Mouse (Mus musculus) adrenal gland (tissue): ENCODE measurements at regions not wholly inside any gene's neighbourhood (a gene's known extent, or its start where the extent isn't known, plus 50 kb on each side); places are given as distances from the start of the nearest gene placed in this dataset.
"Not testable (repeated sequence)": the region's sequence is repeated elsewhere in the genome, so short reads cannot be mapped to it uniquely, and the experiment has no call there.

Source experiments
- intact Hi-C: fragments of 180-260 bp; cut with DNase I; formaldehyde crosslinking; loops from one replicate; pipeline ENCODE4 v1.15.1; 2025

DNA sequence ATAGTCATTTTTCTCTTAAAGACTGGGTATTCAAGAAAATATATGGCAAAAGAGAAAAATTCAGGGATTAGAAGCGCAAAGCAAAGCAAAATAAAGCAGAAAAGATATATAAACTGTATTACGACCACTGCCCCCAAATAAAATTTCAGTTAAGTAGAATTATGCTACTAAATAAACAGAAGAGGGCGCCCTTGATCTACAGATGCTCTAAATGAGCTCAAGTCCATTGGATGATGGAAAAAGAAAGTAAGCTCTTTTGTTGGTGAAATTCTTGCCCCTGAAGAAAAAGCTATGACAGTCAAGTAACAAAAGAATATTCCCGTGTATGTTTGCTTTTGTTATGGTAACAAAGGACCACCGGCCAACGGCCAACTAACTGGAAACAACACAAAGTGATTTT lies 165.5 kb upstream of the Stk26 start:
- intact Hi-C loops = loop anchor here (5.0 to 10.0 kb wide), 3 partner anchors 212 to 699 kb away; no protein-coding TSS in a partner anchor

DNA sequence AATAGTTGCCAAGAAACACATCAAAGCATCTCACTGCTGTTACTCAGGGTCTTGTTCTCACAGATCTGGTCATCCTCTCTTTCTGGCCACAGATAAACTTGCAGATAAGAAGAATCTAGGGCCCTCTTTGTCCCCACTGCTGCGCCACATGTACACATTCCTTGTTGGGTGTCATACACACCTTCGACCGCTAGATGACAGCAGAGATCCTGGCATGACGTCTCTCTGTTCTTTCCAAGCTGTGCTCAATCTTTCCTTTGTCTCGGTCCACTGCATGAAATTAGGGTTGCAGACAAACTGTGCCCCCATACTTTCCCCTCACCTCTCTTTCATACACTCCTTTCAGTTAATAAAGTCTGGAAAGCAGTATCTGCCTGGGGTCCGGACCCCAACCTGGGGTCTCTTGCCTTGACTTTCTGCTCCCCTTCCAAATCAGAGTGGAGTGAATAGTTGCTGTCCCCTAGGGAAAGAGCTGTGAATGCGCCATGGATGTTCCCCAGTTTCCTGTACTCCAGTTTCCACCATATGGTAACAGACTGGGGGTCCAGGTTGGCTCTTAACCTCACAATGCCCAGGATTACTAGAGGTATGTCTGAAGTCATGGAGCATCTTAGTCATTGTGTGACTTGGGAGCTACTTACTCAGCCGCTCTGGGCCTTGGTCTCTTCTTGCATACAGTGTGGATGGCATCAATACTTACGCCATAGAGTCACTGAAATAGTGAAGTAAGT lies 182.8 kb upstream of the Stk26 start:
- intact Hi-C loops = no loop called here

DNA sequence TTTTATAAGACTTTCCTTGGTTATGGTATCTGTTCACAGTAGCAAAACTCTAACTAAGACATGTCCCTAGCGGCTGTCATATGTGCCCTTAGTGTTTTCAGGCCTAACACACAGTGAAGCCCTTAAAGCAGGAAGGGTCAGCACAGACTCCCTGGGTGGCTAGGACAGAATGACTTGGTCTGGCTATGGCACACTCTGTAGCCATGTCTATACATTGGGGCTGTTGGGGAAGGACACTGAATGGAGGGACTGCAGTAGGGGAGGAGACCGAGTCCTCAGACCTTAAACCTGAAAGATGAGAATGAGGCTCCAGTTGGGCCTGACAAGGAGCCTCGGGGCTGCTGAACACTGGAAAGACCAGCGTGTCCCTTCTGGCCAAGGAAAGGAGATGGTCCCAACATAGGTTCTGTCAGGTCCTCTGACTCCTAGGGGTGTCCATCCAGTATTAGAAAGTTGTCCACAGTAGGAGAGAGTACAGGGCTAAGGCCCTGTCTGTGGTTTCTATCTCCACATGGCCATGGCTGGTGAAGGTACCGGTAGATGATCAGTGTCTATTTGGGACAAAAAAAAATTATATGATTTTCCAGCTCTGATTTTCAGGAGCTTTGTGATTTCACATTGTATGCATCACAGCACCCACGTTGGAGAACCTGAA lies 183.5 kb upstream of the Stk26 start:
- intact Hi-C loops = no loop called here

DNA sequence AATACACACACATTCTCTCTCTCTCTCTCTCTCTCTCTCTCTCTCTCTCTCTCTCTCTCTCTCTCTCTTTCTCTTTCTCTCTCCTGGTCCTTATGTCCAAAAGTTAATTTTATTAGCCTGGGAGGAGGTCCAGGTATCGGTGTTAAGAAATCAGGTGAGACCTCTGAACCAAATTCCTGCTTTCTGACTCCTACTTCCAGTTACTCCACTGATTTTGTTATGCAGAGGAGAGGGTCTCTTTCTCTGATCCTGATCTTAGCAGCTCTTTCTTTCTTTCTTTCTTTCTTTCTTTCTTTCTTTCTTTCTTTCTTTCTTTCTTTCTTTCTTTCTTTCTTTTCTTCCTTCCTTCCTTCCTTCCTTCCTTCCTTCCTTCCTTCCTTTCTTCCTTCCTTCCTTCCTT lies 185.5 kb upstream of the Stk26 start:
- intact Hi-C loops = not testable (repeated sequence)

DNA sequence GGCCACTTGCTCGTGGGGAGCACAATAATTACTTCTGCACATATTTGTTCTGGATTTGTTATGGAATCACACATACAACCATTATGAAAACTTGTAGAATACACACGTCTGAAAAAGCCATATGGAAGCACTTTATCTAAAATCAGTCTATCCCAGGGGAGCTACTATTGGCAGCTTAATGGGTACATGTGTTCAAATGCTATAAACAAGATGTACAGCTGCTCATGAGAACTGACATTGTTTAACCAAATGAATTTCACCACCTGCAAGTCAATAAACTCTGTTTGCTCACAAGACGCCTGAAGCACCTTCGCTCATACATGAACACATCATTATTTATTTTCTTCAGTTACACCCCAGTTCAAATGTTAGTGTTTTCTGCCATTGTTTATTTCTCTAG lies 199.5 kb upstream of the Stk26 start:
- intact Hi-C loops = no loop called here

DNA sequence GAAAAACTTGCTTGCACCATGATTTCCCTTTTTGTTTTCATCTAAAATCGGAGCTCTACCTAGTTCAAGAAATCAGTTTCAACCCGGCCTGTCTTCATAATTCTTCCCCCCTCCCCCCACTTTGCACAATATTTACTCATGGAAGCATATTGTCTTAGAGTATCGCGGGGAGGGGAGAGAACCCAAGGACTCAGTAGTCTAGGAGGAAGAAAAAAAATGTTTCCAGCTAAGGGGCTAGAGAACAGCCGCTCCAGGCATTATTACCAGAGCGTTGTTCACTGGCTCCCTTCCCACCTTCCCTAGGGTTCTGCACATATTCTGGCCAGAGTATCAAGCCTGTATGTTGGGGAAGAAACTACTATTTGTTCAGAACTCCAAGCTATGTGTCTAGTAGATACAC lies 205.2 kb upstream of the Stk26 start:
- intact Hi-C loops = no loop called here

DNA sequence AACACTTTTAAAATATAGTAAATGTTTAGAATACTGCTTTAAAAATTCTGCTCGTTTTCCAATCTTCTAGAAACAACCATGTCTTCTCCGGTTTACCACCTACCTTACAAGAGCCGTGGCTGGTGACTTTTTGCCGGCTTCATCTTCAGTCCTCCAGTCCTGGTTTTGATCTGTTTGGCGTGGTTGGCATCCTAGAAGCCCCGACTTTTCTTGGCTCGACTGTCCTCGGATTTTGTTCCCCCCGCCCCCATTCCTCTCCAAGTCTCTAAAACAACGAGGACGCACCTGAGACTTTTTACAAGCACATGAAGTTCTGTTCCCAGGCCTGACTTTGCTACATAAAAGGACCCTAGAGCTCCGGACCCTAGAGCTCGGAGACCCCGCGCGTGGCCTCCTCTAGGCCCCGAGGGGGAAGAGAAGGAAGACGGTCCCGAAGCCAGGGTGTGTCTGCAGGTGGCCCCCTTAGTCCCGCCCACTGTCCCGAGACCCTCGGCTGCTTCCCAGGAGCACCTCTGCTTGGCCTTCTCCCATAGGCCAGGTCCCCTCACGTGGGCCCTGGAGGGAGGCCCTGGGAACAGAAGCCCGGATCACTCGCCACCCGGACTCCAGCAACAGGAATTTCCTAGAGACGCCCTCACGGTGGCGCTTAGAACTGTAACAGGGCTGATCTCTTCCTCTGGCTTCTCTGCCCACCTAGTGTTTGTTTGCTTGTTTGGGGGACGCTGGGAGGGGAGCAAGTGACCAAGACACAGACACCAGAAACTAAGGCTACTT lies 205.8 kb upstream of the Stk26 start:
- intact Hi-C loops = no loop called here

DNA sequence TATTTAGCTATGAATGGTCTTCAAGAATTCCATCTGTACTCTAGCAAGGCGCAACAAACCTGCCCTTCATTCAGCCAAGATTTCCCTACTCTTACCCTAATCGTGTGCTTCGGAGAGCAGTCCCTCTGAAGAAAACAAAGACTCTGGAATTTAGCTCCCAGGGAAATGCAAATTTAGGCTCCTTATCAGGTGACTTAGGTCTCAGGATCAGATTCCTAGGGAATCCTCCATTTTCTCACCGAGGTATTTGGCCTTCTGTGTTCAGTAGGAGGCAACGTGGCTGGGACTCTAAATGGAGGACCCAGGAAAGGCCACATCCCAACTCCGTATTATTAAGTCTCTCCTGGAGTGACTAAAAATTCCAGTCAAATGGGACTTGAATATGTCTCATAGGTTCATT lies 204.2 kb upstream of the Olfr1324 start:
- intact Hi-C loops = no loop called here

DNA sequence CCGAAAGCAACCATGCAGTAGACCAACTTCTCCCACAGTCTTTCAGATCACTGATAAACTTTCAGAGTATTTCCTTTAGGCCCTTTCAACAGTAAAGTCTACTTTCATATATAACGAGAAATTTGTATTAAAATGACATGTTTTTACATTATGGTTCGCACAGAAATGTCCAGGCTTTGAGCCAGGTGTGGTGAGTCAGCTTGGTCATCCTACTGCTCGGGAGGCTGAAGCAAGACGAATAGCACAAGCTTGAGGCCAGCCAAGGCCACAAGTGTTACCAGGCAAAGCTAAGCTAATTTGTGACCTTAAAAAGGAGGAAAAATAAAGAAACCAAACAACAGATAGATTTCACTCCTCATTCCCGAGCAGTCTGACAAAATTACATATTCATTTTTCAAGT lies 197.0 kb upstream of the Olfr1324 start:
- intact Hi-C loops = no loop called here

DNA sequence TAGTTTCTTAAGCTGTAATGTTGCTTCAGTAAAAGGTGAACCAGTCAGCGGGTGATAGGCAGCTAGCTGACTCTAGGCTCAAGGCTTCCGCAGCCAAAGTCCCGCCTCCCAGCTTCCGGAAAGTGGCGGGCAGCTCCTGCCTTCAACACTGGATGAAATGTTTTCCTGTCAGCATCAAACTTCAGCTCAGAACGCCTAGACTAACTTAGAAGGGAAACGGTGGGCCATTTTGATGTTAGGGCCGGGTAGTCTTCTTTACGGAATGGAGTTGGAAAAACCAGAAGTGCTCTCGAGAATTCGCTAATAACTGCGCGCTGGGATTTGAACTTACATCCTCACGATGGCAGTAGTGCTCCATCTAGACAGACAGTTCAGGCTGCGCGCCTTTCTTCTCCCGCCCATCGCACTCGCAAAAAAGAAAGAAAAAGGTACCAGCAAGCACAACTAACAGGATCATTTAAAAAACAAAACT lies 194.7 kb upstream of the Olfr1324 start:
- intact Hi-C loops = no loop called here

DNA sequence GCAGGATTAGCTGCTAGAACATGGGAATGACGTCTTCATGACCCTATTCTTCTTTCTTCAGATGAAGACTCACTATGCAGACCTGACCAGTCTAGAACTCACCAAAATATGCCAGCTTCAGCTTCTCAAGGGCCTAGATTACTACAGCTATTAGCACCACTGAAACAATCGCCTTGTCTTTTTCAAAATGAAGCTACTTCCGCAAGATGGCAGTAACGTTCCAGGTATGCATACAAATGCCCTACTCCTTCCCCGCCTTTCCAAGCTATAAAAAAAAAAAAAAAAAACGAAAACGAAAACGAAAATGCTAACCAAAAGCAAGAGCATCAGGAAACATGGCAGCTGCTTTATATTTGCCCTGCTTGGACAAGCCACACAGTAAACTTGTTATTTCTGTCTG lies 192.6 kb upstream of the Olfr1324 start:
- intact Hi-C loops = no loop called here

DNA sequence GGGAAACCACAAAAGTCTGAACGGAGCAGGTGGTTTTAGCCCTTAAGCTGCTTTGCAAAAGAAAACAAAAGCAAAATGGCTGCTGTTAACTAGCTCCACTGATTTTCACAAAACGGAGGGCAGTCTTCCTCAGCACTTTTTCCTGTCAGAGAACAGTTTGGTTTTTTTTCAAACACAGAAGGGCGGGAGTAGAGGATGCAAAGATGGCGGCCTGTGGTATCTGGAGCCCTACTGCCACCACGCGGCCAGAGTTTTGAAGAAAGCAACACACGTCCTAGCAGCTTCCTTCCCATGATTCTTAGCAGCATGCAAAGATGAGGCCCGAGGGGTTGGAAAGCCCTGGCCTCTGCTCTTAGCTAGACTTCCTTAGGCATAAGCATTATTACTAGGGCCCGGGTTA lies 191.6 kb upstream of the Olfr1324 start:
- intact Hi-C loops = no loop called here

DNA sequence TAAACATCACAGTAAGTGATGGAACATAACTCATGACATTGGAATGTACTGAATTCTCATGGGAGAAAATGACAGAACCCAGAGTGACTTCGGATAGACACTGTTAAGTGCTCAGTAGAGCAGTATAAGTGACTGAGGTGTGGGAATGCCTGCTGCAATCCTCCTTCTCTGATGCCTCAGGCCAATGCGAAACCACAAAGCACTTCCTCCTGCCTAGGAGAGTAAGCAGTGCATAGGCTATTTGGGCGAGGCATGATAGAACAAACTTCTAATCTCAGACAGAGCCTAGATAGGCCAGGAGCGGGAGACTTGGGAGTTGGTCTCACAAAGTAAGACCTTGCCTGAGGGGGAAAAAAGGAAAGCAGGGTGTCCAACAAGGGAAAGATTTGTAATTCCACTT lies 190.6 kb upstream of the Olfr1324 start:
- intact Hi-C loops = no loop called here

DNA sequence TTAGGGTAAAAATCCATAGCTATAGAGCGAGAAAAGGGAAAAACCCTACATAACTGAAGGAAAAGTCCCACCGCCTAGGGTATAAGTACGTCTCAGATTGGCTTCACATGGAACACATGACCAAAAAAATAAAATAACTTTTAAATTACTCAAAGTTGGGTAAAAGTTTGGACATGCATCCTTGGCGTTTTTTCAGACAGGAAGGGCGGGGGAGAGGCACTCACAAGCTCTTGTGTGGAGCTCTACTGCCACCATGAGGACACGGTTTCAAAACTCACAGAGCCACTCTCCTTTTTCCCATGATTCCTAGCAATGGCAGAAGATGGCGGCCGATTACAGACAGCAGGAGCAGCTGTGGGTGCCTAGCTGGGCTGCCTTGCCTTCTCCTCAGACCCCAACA lies 188.6 kb upstream of the Olfr1324 start:
- intact Hi-C loops = not testable (repeated sequence)

DNA sequence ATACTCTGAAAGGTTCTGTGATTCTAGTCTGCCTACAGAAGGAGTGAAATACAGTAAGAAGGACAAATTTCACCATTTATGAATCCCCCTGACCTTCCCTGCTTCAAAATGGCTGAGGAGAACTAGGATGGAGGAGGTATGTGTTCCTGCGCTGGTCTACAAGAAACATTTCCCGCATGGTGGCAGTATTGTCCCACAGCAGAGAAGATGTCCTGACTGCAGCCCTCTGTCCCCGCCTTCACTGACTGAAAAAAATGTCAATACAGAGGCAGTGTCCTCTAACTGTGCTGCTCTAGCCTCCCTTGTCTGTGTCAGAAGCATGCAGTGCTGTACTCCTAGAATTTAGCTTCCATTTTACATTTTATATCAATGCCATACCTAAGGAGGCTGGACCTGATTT lies 186.6 kb upstream of the Olfr1324 start:
- intact Hi-C loops = loop anchor here (5.0 kb wide), 1 partner anchor 48 kb away; no protein-coding TSS in a partner anchor

DNA sequence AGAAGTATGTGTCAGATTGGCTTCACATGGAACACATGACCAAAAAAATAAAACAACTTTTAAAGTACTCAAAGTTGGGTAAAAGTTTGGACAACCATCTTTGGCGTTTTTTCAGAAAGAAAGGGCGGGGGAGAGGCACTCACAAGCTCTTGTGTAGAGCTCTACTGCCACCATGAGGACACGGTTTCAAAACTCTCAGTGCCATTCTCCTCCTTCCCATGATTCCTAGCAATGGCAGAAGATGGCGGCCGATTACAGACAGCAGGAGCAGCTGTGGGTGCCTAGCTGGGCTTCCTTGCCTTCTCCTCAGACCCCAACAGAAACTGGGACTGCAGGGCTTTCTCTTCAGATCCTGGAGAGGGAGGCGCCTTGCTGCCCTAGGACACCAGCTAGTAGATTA lies 186.1 kb upstream of the Olfr1324 start:
- intact Hi-C loops = loop anchor here (5.0 kb wide), 1 partner anchor 47 kb away; no protein-coding TSS in a partner anchor

DNA sequence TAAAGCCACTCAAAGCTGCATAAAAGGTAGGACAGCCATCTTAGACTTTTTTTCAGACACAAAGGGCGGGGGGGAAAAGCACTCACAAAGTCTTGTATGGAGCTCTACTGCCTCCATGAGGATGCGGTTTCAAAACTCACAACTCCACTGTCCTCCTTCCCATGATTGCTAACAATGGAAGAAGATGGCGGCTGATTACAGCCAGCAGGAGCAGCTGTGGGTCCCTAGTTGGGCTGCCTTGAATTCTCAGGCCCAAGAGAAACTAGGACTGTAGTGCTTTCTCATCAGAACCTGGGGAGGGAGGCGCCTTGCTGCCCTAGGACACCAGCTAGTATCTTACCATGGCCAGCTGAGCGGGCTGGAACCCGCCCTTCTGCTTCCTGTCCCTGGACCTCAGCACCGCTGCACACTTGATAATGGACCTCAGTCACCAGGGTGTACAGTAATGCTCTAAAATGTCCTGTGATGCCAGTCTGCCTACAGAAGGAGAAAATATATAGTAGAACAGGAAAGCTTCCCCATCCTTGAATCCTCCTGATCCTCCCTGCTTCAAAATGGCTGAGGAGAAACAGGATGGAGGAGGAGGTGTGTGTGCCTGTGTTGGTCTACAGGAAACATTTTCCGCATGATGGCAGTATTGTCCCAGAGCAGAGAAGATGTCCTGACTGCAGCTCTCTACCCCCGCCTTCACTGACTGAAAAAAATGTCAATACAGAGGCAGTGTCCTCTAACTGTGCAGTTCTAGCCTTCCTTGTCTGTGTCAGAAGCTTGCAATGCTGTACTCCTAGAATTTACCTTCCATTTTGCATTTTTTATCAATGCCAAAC lies 183.7 kb upstream of the Olfr1324 start:
- intact Hi-C loops = loop anchor here (2.0 to 5.0 kb wide), 2 partner anchors 13 to 45 kb away; no protein-coding TSS in a partner anchor

DNA sequence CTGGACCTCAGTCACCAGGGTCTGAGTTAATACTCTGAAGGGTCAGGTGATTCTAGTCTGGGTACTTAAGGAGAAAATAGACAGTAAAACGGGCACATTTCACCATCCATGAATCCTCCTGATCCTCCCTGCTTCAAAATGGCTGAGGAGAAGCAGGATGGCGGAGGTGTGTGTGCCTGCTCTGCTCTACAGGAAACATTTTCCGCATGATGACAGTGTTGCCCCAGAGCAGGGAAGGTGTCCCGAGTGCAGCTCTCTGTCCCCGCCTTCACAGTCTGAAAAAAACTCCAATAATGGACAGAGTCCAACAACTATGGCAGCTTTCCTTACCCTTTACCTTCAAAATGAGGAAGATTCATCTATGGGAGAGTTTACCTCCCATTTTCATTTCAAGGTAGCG lies 179.8 kb upstream of the Olfr1324 start:
- intact Hi-C loops = not testable (repeated sequence)

DNA sequence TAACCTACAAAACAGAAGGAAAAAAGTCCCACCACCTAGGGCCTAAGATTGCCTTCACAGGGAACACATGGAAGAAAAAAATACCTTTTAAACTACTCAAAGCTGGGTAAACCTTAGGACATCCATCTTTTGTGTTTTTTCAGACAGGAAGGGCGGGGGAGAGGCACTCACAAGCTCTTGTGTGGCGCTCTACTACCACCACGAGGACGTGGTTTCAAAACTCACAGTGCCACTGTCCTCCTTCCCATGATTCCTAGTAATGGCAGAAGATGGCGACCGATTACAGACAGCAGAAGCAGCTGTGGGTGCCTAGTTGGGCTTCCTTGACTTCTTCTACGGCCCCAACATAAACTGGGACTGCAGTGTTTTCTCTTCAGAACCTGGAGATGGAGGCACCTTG lies 179.3 kb upstream of the Olfr1324 start:
- intact Hi-C loops = no loop called here

DNA sequence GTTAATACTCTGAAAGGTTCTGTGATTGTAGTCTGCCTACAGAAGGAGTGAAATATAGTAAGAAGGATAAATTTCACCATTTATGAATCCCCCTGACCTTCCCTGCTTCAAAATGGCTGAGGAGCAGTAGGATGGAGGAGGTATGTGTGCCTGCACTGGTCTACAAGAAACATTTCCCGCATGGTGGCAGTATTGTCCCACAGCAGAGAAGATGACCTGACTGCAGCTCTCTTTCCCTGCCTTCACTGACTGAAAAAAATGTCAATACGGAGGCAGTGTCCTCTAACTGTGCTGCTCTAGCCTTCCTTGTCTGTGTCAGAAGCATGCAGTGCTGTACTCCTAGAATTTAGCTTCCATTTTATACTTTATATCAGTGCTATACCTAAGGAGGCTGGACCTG lies 177.2 kb upstream of the Olfr1324 start:
- intact Hi-C loops = not testable (repeated sequence)

DNA sequence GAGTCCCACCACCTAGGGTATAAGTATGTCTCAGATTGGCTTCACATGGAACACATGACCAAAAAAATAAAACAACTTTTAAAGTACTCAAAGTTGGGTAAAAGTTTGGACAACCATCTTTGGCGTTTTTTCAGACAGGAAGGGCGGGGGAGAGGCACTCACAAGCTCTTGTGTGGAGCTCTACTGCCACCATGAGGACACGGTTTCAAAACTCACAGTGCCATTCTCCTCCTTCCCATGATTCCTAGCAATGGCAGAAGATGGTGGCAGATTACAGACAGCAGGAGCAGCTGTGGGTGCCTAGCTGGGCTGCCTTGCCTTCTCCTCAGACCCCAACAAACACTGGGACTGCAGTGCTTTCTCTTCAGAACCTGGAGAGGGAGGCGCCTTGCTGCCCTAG lies 176.7 kb upstream of the Olfr1324 start:
- intact Hi-C loops = not testable (repeated sequence)
